Mouse (Mus musculus) bone marrow, adult 2 months (tissue): ENCODE data around the gene March6.

ENCODE experiments used
- CTCF ChIP-seq: fragments of 200-500 bp; IDR thresholded peaks from 2 replicates; pipeline ENCODE4 v1.5.1; 2011; ENCODE audit warnings: low read length, control low read depth; ENCODE audit not compliant: control insufficient read depth, insufficient read depth
- POLR2A ChIP-seq: fragments of 200-500 bp; IDR thresholded peaks from 2 replicates; pipeline ENCODE4 v1.6.1; 2011; ENCODE audit warnings: low read depth, mild to moderate bottlenecking, control low read depth, low read length, borderline replicate concordance; ENCODE audit not compliant: control insufficient read depth

GRCm38 (mm10) chr15:31417409-31417795, 113.5 kb downstream of the March6 start:
- TF ChIP-seq CTCF = no peak
- no peak for TF ChIP-seq POLR2A
